Mouse (Mus musculus): Measurements from ENCODE around the gene Trpm1. TPM values are rescaled to one million over a fixed set of nuclear protein-coding genes. Genes with fewer than 3 reads are reported as not detected.
A peak's percentile ranks its signal among the peaks of the same experiment; 100 is the strongest.

The Trpm1 gene
- polyA plus RNA-seq, 1 experiment from 2014 or later = 0.31 TPM

- Histone ChIP-seq H3K4me1 (ENCODE audit: control insufficient read depth, insufficient read depth, low read length) (peaks cover 5% of the 10 kb centered on the region; the same call in 1 of the 2 replicates), H3K4me2 (no peak overlapping the region), H3K27ac (ENCODE audit: low read depth, low read length) (no peak overlapping the region), H3K4me3 (ENCODE audit: low read depth, low read length) (no peak overlapping the region), H3K9ac (ENCODE audit: low read depth, low read length) (no peak overlapping the region), H3K27me3 (ENCODE audit: control insufficient read depth, insufficient read depth, low read length) (no peaks in the 10 kb centered on the region), H3K9me3 (replicated peaks; ENCODE audit: control insufficient read depth, low read length) (no peaks in the 10 kb centered on the region), H3K36me3 (ENCODE audit: control insufficient read depth, insufficient read depth, low read length) (no peaks in the 10 kb centered on the region)
- ATAC-seq (replicated peaks; ENCODE audit: insufficient number of reproducible peaks, low FRiP score, low TSS enrichment) = no peak
- 58% methylated on average over 6 of the region's 6 CpGs for WGBS (ENCODE audit: insufficient replicate concordance)
Observed at GRCm38 (mm10) chr7:64150436-64151080, 3.1 kb upstream of the Trpm1 start.

DNA sequence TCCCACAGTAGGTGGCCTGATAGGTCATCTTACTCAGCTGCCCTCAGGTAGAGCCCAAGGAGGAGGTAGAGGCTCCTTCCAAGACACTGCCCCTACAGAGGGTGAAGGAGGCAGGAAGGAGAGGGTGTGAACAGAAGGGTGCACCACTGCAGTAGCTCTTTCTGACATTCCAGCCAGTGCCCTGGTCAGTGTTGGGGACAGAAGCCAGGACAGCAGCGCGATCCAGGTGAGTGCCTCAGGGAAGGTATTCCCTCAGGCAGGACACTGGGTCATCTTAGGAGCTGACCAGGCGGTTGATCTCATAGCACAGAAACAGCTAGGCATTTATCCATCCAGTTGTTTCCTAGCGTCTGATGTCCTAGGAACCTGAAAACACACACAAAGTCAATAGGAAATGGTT is 1.6 kb downstream of the Trpm1 start:
- no peak overlapping the region for H3K27ac ChIP-seq (ENCODE audit: low read depth, low read length)
- H3K9ac ChIP-seq (ENCODE audit: low read depth, low read length) = peak overlapping the region; percentile 50
- no peak; the same call in 1 of the 2 replicates for ATAC-seq (replicated peaks; ENCODE audit: insufficient number of reproducible peaks, low FRiP score, low TSS enrichment)

DNA sequence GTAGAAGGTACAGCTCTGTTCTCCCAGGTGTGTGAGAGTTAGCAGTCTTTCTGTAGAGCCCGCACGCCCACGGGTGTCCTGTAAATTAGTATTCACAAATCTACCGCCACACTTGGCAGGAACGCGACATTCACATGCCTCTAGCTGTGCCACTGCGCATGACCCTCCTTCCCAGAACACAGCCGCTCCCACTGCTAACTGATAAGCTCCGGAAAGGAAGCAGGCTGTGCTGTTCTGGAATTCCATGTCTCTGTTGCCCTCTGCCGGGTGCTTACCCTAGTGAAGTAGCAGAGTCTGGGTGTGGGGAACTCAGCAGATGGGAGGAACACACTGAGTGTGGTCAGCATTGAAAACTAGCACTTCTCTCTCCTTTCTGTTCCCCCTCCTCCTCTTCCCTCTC is 2.1 kb downstream of the Trpm1 start:
- peak; percentile 85 for ATAC-seq (replicated peaks; ENCODE audit: insufficient number of reproducible peaks, low FRiP score, low TSS enrichment)
- Histone ChIP-seq H3K9ac (ENCODE audit: low read depth, low read length) (peak overlapping the region; percentile 50), H3K4me1 (ENCODE audit: control insufficient read depth, insufficient read depth, low read length) (peaks cover 5% of the 10 kb centered on the region; the same call in 1 of the 2 replicates), H3K27me3 (ENCODE audit: control insufficient read depth, insufficient read depth, low read length) (no peaks in the 10 kb centered on the region), H3K4me3 (ENCODE audit: low read depth, low read length) (0 out of 2 replicates have a peak overlapping the region, but pooled peaks have one; percentile 8), H3K4me2 (peak overlapping the region; percentile 50), H3K27ac (ENCODE audit: low read depth, low read length) (no peak overlapping the region), H3K36me3 (ENCODE audit: control insufficient read depth, insufficient read depth, low read length) (no peaks in the 10 kb centered on the region), H3K9me3 (replicated peaks; ENCODE audit: control insufficient read depth, low read length) (no peaks in the 10 kb centered on the region)
- under 1% methylated on average over 10 of the region's 10 CpGs for WGBS (ENCODE audit: insufficient replicate concordance)

More for the DNA sequence above, 1.6 kb downstream of the Trpm1 start:
- Histone ChIP-seq H3K4me2 (peak overlapping the region; percentile 50), H3K27me3 (ENCODE audit: control insufficient read depth, insufficient read depth, low read length) (no peaks in the 10 kb centered on the region), H3K4me1 (ENCODE audit: control insufficient read depth, insufficient read depth, low read length) (peaks cover 5% of the 10 kb centered on the region; the same call in 1 of the 2 replicates), H3K4me3 (ENCODE audit: low read depth, low read length) (no peak overlapping the region), H3K36me3 (ENCODE audit: control insufficient read depth, insufficient read depth, low read length) (no peaks in the 10 kb centered on the region), H3K9me3 (replicated peaks; ENCODE audit: control insufficient read depth, low read length) (no peaks in the 10 kb centered on the region)
- 55% methylated on average over 4 of the region's 4 CpGs for WGBS (ENCODE audit: insufficient replicate concordance)

- H3K27me3 ChIP-seq (ENCODE audit: control insufficient read depth, insufficient read depth, low read length) = no peaks in the 10 kb centered on the region
- no peak for ATAC-seq (replicated peaks; ENCODE audit: insufficient number of reproducible peaks, low FRiP score, low TSS enrichment)
- H3K9ac ChIP-seq (ENCODE audit: low read depth, low read length) = no peak overlapping the region
- H3K4me1 ChIP-seq (ENCODE audit: control insufficient read depth, insufficient read depth, low read length) = peaks cover 5% of the 10 kb centered on the region; the same call in 1 of the 2 replicates
- H3K27ac ChIP-seq (ENCODE audit: low read depth, low read length) = no peak overlapping the region
- no peaks in the 10 kb centered on the region for H3K9me3 ChIP-seq (replicated peaks; ENCODE audit: control insufficient read depth, low read length)
- H3K4me3 ChIP-seq (ENCODE audit: low read depth, low read length) = no peak overlapping the region
- H3K36me3 ChIP-seq (ENCODE audit: control insufficient read depth, insufficient read depth, low read length) = no peaks in the 10 kb centered on the region
- WGBS (ENCODE audit: insufficient replicate concordance) = 65% methylated on average over 5 of the region's 5 CpGs
- H3K4me2 ChIP-seq = no peak overlapping the region
Observed at GRCm38 (mm10) chr7:64156271-64156911, 2.8 kb downstream of the Trpm1 start.

GRCm38 (mm10) chr7:64156918-64157690 is 3.5 kb downstream of the Trpm1 start:
- WGBS (ENCODE audit: insufficient replicate concordance) = 50% methylated on average over 7 of the region's 7 CpGs
- Histone ChIP-seq H3K27ac (ENCODE audit: low read depth, low read length) (no peak overlapping the region), H3K36me3 (ENCODE audit: control insufficient read depth, insufficient read depth, low read length) (no peaks in the 10 kb centered on the region), H3K9ac (ENCODE audit: low read depth, low read length) (no peak overlapping the region), H3K4me3 (ENCODE audit: low read depth, low read length) (no peak overlapping the region), H3K4me2 (no peak overlapping the region), H3K4me1 (ENCODE audit: control insufficient read depth, insufficient read depth, low read length) (peaks cover 5% of the 10 kb centered on the region; the same call in 1 of the 2 replicates), H3K27me3 (ENCODE audit: control insufficient read depth, insufficient read depth, low read length) (no peaks in the 10 kb centered on the region), H3K9me3 (replicated peaks; ENCODE audit: control insufficient read depth, low read length) (no peaks in the 10 kb centered on the region)
- no peak for ATAC-seq (replicated peaks; ENCODE audit: insufficient number of reproducible peaks, low FRiP score, low TSS enrichment)

DNA sequence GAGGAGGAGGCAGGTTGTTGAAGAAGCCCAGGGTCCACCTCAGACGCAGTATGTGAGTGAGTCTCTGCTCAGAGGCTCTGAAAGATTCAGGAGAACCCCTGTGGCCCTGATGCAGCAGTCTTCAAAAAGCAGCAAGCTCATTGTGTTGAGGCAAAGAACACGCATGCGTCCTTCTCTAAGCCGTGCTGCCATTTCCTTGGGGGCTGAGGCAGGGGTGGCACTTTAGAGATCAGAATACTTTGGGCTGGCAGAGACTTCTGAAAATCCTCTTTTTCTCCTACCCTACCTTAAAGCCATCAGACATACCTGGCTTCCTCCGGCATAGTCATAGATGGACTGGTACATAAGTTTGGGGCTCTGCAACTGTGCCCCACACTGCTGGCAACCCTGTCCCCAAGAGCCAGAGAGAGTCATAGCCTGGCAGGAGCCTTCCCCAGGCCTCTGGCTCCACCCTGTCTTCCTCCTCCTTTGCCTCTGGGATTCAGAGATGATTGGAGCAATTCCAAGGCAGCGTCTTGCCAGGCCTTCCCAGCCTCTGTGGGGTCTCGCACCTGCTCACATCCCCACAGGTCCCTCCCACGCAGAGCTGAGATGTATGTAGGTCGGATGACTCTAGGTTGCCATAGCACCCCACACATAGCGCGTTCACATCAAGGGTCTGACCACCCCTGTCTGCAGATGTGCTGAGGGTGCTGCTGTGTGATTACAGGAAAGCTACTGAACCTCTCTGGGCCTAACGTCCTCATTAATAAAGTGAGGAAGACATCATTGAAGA is 4.8 kb downstream of the Trpm1 start:
- H3K36me3 ChIP-seq (ENCODE audit: control insufficient read depth, insufficient read depth, low read length) = no peaks in the 10 kb centered on the region
- H3K27ac ChIP-seq (ENCODE audit: low read depth, low read length) = no peak overlapping the region
- no peak overlapping the region for H3K4me2 ChIP-seq
- H3K4me3 ChIP-seq (ENCODE audit: low read depth, low read length) = no peak overlapping the region
- ATAC-seq (replicated peaks; ENCODE audit: insufficient number of reproducible peaks, low FRiP score, low TSS enrichment) = no peak
- H3K27me3 ChIP-seq (ENCODE audit: control insufficient read depth, insufficient read depth, low read length) = no peaks in the 10 kb centered on the region
- H3K9ac ChIP-seq (ENCODE audit: low read depth, low read length) = no peak overlapping the region
- WGBS (ENCODE audit: insufficient replicate concordance) = 73% methylated on average over 12 of the region's 12 CpGs
- H3K4me1 ChIP-seq (ENCODE audit: control insufficient read depth, insufficient read depth, low read length) = peaks cover 5% of the 10 kb centered on the region; the same call in 1 of the 2 replicates
- H3K9me3 ChIP-seq (replicated peaks; ENCODE audit: control insufficient read depth, low read length) = no peaks in the 10 kb centered on the region

- no peaks in the 10 kb centered on the region for H3K36me3 ChIP-seq (ENCODE audit: control insufficient read depth, insufficient read depth, low read length)
- H3K4me2 ChIP-seq = no peak overlapping the region
- no peak for ATAC-seq (replicated peaks; ENCODE audit: insufficient number of reproducible peaks, low FRiP score, low TSS enrichment)
- H3K9me3 ChIP-seq (replicated peaks; ENCODE audit: control insufficient read depth, low read length) = no peaks in the 10 kb centered on the region
- H3K4me1 ChIP-seq (ENCODE audit: control insufficient read depth, insufficient read depth, low read length) = peaks cover 5% of the 10 kb centered on the region; the same call in 1 of the 2 replicates
- H3K4me3 ChIP-seq (ENCODE audit: low read depth, low read length) = no peak overlapping the region
- H3K27ac ChIP-seq (ENCODE audit: low read depth, low read length) = no peak overlapping the region
- 59% methylated on average over 5 of the region's 5 CpGs for WGBS (ENCODE audit: insufficient replicate concordance)
- no peaks in the 10 kb centered on the region for H3K27me3 ChIP-seq (ENCODE audit: control insufficient read depth, insufficient read depth, low read length)
- no peak overlapping the region for H3K9ac ChIP-seq (ENCODE audit: low read depth, low read length)
Observed at GRCm38 (mm10) chr7:64159056-64159542, 5.5 kb downstream of the Trpm1 start.

All from heart, embryonic 11.5 days (tissue).